Mouse (Mus musculus) CH12.LX (cell line): ENCODE results near the gene Kcna6. TPM values are rescaled to one million over a fixed set of nuclear protein-coding genes. Genes with fewer than 3 reads are reported as not detected.

Source experiments
- DNase-seq: peaks from one replicate; pipeline ENCODE4 v3.0.0-alpha.2; 2013; ENCODE audit errors: extremely low read depth
- H3K27ac ChIP-seq: 2 replicates; pipeline ENCODE4 v1.5.1; 2012; ENCODE audit warnings: low read depth, mild to moderate bottlenecking, control low read depth, moderate library complexity; ENCODE audit not compliant: insufficient read depth
- H3K27me3 ChIP-seq: replicated peaks from 2 replicates; pipeline ENCODE3; 2012; ENCODE audit warnings: inconsistent platforms
- H3K36me3 ChIP-seq, 2 experiments: replicated peaks in 1 of 2; 2 replicates each; pipeline versions ENCODE3 to v1.6.1; 2012; ENCODE audit warnings: inconsistent platforms in 1 of 2, low read length in 1 of 2, mild to moderate bottlenecking in 1 of 2, mixed read lengths in 1 of 2, moderate library complexity in 1 of 2; ENCODE audit not compliant: control insufficient read depth in 1 of 2, insufficient read depth in 1 of 2
- H3K4me1 ChIP-seq, 2 experiments: 2 replicates each; pipeline ENCODE4 v1.6.1; 2012; ENCODE audit warnings: inconsistent platforms in 1 of 2, moderate library complexity in 1 of 2; ENCODE audit not compliant: insufficient read depth in 2 of 2, control insufficient read depth in 1 of 2
- H3K4me2 ChIP-seq: 2 replicates; pipeline ENCODE4 v1.6.1; 2012; ENCODE audit warnings: low read depth, mild to moderate bottlenecking, control low read depth; ENCODE audit not compliant: poor library complexity, insufficient read depth, severe bottlenecking
- H3K4me3 ChIP-seq, 3 experiments: fragments of 150-350 bp in 1 of 3; sonication (generic) in 1 of 3; replicated peaks in 1 of 3; 2 replicates each; pipeline versions ENCODE3 to v1.5.1; 2011 to 2012; ENCODE audit warnings: low read depth in 2 of 3, low read length in 2 of 3, mild to moderate bottlenecking in 2 of 3, moderate library complexity in 2 of 3, control low read depth in 1 of 3, improper control_type of control experiment in 1 of 3, inconsistent platforms in 1 of 3, mixed read lengths in 1 of 3; ENCODE audit not compliant: poor library complexity in 1 of 3
- H3K79me2 ChIP-seq: replicated peaks from 2 replicates; pipeline ENCODE4 v1.6.1; 2012; ENCODE audit warnings: mild to moderate bottlenecking, moderate library complexity; ENCODE audit not compliant: control insufficient read depth, poor library complexity, insufficient read depth, severe bottlenecking; ENCODE audit errors: extremely low read depth
- H3K9ac ChIP-seq: 2 replicates; pipeline ENCODE4 v1.6.1; 2012; ENCODE audit warnings: low read depth, mild to moderate bottlenecking, control low read depth, moderate library complexity; ENCODE audit not compliant: insufficient read depth
- H3K9me3 ChIP-seq: replicated peaks from 2 replicates; pipeline ENCODE3; 2012; ENCODE audit warnings: low read length, inconsistent platforms, mixed read lengths
- CTCF ChIP-seq, 2 experiments: IDR thresholded peaks in 1 of 2; conservative IDR thresholded peaks in 1 of 2; 2 replicates each; pipeline ENCODE4 v1.5.1; 2011 to 2012; ENCODE audit warnings: low read depth in 2 of 2, low read length in 2 of 2, improper control_type of control experiment in 1 of 2, inconsistent platforms in 1 of 2, mild to moderate bottlenecking in 1 of 2, moderate library complexity in 1 of 2
- EP300 ChIP-seq: IDR thresholded peaks from 2 replicates; pipeline ENCODE4 v1.6.1; 2011; ENCODE audit warnings: low read length, improper control_type of control experiment
- IRF4 ChIP-seq: IDR thresholded peaks from 2 replicates; pipeline ENCODE4 v1.6.1; 2014; ENCODE audit warnings: low read depth, mild to moderate bottlenecking, inconsistent platforms, low read length, improper control_type of control experiment
- KAT2A ChIP-seq: IDR thresholded peaks from 2 replicates; pipeline ENCODE4 v1.6.1; 2012; ENCODE audit warnings: low read length, improper control_type of control experiment, inconsistent platforms; ENCODE audit not compliant: insufficient replicate concordance
- MAFK ChIP-seq: IDR thresholded peaks from 2 replicates; pipeline ENCODE4 v1.6.1; 2011; ENCODE audit warnings: low read length, improper control_type of control experiment; ENCODE audit not compliant: insufficient replicate concordance
- MAX ChIP-seq: IDR thresholded peaks from 2 replicates; pipeline ENCODE4 v1.6.1; 2011; ENCODE audit warnings: low read length, improper control_type of control experiment
- MAZ ChIP-seq: IDR thresholded peaks from 2 replicates; pipeline ENCODE4 v1.6.1; 2012; ENCODE audit warnings: low read depth, mild to moderate bottlenecking, inconsistent platforms, low read length, improper control_type of control experiment, moderate library complexity
- MXI1 ChIP-seq: IDR thresholded peaks from 2 replicates; pipeline ENCODE4 v1.6.1; 2011; ENCODE audit warnings: mild to moderate bottlenecking, low read depth, low read length, improper control_type of control experiment
- MYC ChIP-seq: IDR thresholded peaks from 2 replicates; pipeline ENCODE4 v1.6.1; 2011; ENCODE audit warnings: low read depth, mild to moderate bottlenecking, improper control_type of control experiment, low read length
- PAX5 ChIP-seq: IDR thresholded peaks from 2 replicates; pipeline ENCODE4 v1.6.1; 2012; ENCODE audit warnings: low read length, inconsistent platforms, mixed read lengths
- POLR2AphosphoS2 ChIP-seq: IDR thresholded peaks from 2 replicates; pipeline ENCODE4 v1.6.1; 2011; ENCODE audit warnings: low read depth, low read length, improper control_type of control experiment
- SIN3A ChIP-seq: IDR thresholded peaks from 2 replicates; pipeline ENCODE4 v1.6.1; 2012; ENCODE audit warnings: low read length, improper control_type of control experiment, inconsistent platforms
- SMC3 ChIP-seq: IDR thresholded peaks from 2 replicates; pipeline ENCODE4 v1.6.1; 2011; ENCODE audit warnings: low read depth, low read length, improper control_type of control experiment
- TBP ChIP-seq: conservative IDR thresholded peaks from 2 replicates; pipeline ENCODE4 v1.6.1; 2011; ENCODE audit warnings: low read depth, low read length, improper control_type of control experiment
- dilution Hi-C: fragments of 300-500 bp; cut with MboI; formaldehyde crosslinking; loops from 2 replicates; pipeline ENCODE4 v1.14.3; 2020; ENCODE audit warnings: low sequenced_read_pairs; ENCODE audit not compliant: extremely low pct_unique_long_range_greater_than_20kb, extremely low pct_ligation_motif_present
- in situ Hi-C: fragments of 300-500 bp; cut with MboI; formaldehyde crosslinking; loops from 3 replicates; pipeline ENCODE4 v1.14.3; 2019; ENCODE audit warnings: low sequenced_read_pairs, low pct_ligation_motif_present, low pct_unique_long_range_greater_than_20kb, mixed read lengths
- polyA plus RNA-seq: library from polyadenylated mRNA; unstranded; fragments of >175 nt; gene quantifications from 2 replicates; pipeline ENCODE4 v1.2.1, GENCODE M21; 2012; ENCODE audit warnings: low read depth; ENCODE audit not compliant: insufficient read length
- total RNA-seq, 2 experiments: library from RNA; depleted of rRNA; stranded (reverse); fragments of 300-350 nt in 1 of 2; fragments of >200 nt in 1 of 2; gene quantifications; 2 replicates each; pipeline ENCODE4 v1.2.3; 2012 to 2014

Kcna6 gene
- total and polyA plus RNA-seq, 3 experiments, result not detected

GRCm38 (mm10) chr6:126784206-126784605 lies 43.7 kb upstream of the Kcna6 start:
- no peak overlapping the region for H3K27ac ChIP-seq
- H3K4me2 ChIP-seq, result no peak overlapping the region
- no peaks in the 10 kb centered on the region for H3K9me3 ChIP-seq
- in situ Hi-C loops, result loop anchor here (25.0 kb wide), 1 partner anchor 328 kb away; the partner anchor contains the start of gene Tigar
- no peak for TF ChIP-seq CTCF (conservative IDR thresholded peaks at IDR 0.05 in 1 of 2, IDR thresholded peaks at IDR 0.05 in 1 of 2; ENCODE audit: low read depth in 2 of 2, low read length in 2 of 2)
- no peak for TF ChIP-seq SMC3
- no peak for TF ChIP-seq MXI1
- no peak for TF ChIP-seq MAZ
- no peak for TF ChIP-seq MAX
- no peak for DNase-seq
- no peak overlapping the region for H3K4me3 ChIP-seq
- no peaks in the 10 kb centered on the region for H3K79me2 ChIP-seq
- peaks cover 47% of the 10 kb centered on the region for H3K27me3 ChIP-seq
- H3K9ac ChIP-seq, result no peak overlapping the region
- dilution Hi-C loops, result no loop called here
- peaks cover 10% of the 10 kb centered on the region in 2 experiments; a peak in 3 of 4 replicates for H3K4me1 ChIP-seq
- H3K36me3 ChIP-seq, result no peaks in the 10 kb centered on the region

- H3K36me3 ChIP-seq, result no peaks in the 10 kb centered on the region
- in situ Hi-C loops, result loop anchor here (25.0 kb wide), 1 partner anchor 329 kb away; the partner anchor contains the start of gene Tigar
- no peak overlapping the region for H3K27ac ChIP-seq
- H3K4me3 ChIP-seq, result no peak overlapping the region
- peaks cover 8 to 10% of the 10 kb centered on the region in 2 experiments; a peak in 2 of 4 replicates for H3K4me1 ChIP-seq
- H3K79me2 ChIP-seq, result no peaks in the 10 kb centered on the region
- no peak for DNase-seq
- TF ChIP-seq PAX5, result no peak
- no peak for TF ChIP-seq TBP
- no peak for TF ChIP-seq SIN3A
- TF ChIP-seq KAT2A, result no peak
- no peak for TF ChIP-seq EP300
- no peak for TF ChIP-seq MYC
- TF ChIP-seq, all 38 proteins: peak for 0
- Histone ChIP-seq H3K9ac (no peak overlapping the region), H3K27me3 (peaks cover 47% of the 10 kb centered on the region), H3K4me2 (no peak overlapping the region), H3K9me3 (no peaks in the 10 kb centered on the region)
- dilution Hi-C loops, result no loop called here
Measured at GRCm38 (mm10) chr6:126783651-126784066, 43.2 kb upstream of the Kcna6 start.

- no peaks in the 10 kb centered on the region for H3K79me2 ChIP-seq
- in situ Hi-C loops (loop anchor here (25.0 kb wide), 1 partner anchor 329 kb away; the partner anchor contains the start of gene Tigar), dilution Hi-C loops (no loop called here)
- H3K27ac ChIP-seq, result no peak overlapping the region
- H3K4me2 ChIP-seq, result no peak overlapping the region
- H3K9me3 ChIP-seq, result no peaks in the 10 kb centered on the region
- no peak for TF ChIP-seq SMC3
- TF ChIP-seq IRF4, result no peak
- no peak for TF ChIP-seq MAFK
- TF ChIP-seq KAT2A, result no peak
- TF ChIP-seq POLR2AphosphoS2, result no peak
- no peak for DNase-seq
- no peak overlapping the region for H3K9ac ChIP-seq
- H3K4me3 ChIP-seq, result no peak overlapping the region
- H3K4me1 ChIP-seq, result peaks cover 5 to 10% of the 10 kb centered on the region in 2 experiments; a peak in 2 of 4 replicates
- H3K36me3 ChIP-seq, result no peaks in the 10 kb centered on the region
- H3K27me3 ChIP-seq, result peaks cover 48% of the 10 kb centered on the region
Measured at GRCm38 (mm10) chr6:126783056-126783455, 42.6 kb upstream of the Kcna6 start.
